Mouse (Mus musculus) retina, postnatal 1 day (tissue): ENCODE measurements around the gene Kcnmb4.
A peak's percentile ranks its signal among the peaks of the same experiment; 100 is the strongest.

Experiments
- DNase-seq: peaks from one replicate; pipeline ENCODE4 v3.0.0-alpha.2; 2012

Kcnmb4 gene

GRCm38 (mm10) chr10:116397573-116397972, 76.1 kb downstream of the Kcnmb4 start:
- DNase-seq: no peak

- no peak for DNase-seq
Measured at GRCm38 (mm10) chr10:116396966-116397365, 76.7 kb downstream of the Kcnmb4 start.

GRCm38 (mm10) chr10:116396279-116396678, 77.4 kb downstream of the Kcnmb4 start:
- no peak for DNase-seq

GRCm38 (mm10) chr10:116394585-116394984, 79.1 kb downstream of the Kcnmb4 start:
- DNase-seq: no peak

- DNase-seq: no peak
Measured at GRCm38 (mm10) chr10:116393790-116394475, 79.7 kb downstream of the Kcnmb4 start.

GRCm38 (mm10) chr10:116388840-116389239, 84.8 kb downstream of the Kcnmb4 start:
- no peak for DNase-seq

- peak; percentile 72 for DNase-seq
Measured at GRCm38 (mm10) chr10:116386391-116386885, 87.2 kb downstream of the Kcnmb4 start.

- DNase-seq: no peak
Measured at GRCm38 (mm10) chr10:116384401-116384800, 89.3 kb downstream of the Kcnmb4 start.

- peak; percentile 93 for DNase-seq
Measured at GRCm38 (mm10) chr10:116382826-116383685, 90.6 kb downstream of the Kcnmb4 start.

GRCm38 (mm10) chr10:116376853-116377252, 96.8 kb downstream of the Kcnmb4 start:
- DNase-seq: no peak

GRCm38 (mm10) chr10:116374111-116374510, 99.6 kb downstream of the Kcnmb4 start:
- DNase-seq: no peak

- DNase-seq: no peak
Measured at GRCm38 (mm10) chr10:116370991-116371725, 102.5 kb downstream of the Kcnmb4 start.
